Mouse (Mus musculus): ENCODE results near the gene Def6. TPM values are rescaled to one million over a fixed set of nuclear protein-coding genes. Genes with fewer than 3 reads are reported as not detected.
"Not testable (repeated sequence)": the region's sequence is repeated elsewhere in the genome, so short reads cannot be mapped to it uniquely, and the experiment has no call there.

The Def6 gene
- total RNA-seq, 2 experiments from 2014 or later, result 2.4 to 2.8 TPM

GRCm38 (mm10) chr17:28205443-28205842, 2.1 kb upstream of the Def6 start:
- intact Hi-C loops (cut with DNase I), result loop anchor here (5.0 kb wide), 1 partner anchor 162 kb away; the partner anchor contains the start of gene Tulp1
- DNase-seq (ENCODE audit: low spot score), result no peak

DNA sequence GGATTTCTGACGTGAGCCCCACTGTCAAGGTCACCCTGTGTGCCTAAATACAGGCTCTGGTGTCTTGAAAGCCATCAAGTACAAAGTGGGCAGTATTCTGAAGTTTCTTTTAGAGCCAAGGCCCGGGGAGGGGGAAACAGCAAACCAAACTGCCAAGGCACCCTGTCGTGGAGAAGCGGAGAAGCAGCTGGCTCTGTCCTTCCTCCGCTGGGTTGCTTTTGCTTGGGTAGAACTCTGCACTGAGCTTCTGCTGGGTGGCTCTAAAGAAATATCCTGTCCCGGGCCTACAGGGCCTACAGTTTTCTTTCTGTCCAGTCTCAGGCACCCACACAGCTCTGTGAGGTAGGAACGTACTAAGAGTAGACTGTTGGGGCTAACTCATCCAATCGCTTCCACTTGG, 486 bp upstream of the Def6 start:
- intact Hi-C loops (cut with DNase I), result loop anchor here (2.0 to 5.0 kb wide), 2 partner anchors 102 to 160 kb away; partner anchors contain the start of gene Tulp1
- DNase-seq (ENCODE audit: low spot score), result no peak

DNA sequence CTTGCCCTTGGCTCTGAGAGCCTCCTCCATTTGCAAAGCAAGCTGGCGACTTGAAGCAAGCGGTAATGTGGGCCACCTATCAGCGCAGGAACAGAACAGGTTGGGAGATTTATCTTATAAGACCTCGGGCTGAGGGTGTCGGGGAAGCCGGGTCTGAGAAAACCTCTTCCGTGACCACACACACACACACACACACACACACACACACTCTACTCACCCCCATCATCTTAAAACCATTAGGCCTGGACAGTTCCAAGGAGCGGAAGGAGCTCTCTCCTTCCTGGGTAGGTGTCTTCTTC, 685 bp downstream of the Def6 start:
- DNase-seq (ENCODE audit: low spot score), result no peak
- intact Hi-C loops (cut with DNase I), result loop anchor here (2.0 to 5.0 kb wide), 2 partner anchors 15 to 159 kb away; partner anchors contain the start of gene Tulp1

DNA sequence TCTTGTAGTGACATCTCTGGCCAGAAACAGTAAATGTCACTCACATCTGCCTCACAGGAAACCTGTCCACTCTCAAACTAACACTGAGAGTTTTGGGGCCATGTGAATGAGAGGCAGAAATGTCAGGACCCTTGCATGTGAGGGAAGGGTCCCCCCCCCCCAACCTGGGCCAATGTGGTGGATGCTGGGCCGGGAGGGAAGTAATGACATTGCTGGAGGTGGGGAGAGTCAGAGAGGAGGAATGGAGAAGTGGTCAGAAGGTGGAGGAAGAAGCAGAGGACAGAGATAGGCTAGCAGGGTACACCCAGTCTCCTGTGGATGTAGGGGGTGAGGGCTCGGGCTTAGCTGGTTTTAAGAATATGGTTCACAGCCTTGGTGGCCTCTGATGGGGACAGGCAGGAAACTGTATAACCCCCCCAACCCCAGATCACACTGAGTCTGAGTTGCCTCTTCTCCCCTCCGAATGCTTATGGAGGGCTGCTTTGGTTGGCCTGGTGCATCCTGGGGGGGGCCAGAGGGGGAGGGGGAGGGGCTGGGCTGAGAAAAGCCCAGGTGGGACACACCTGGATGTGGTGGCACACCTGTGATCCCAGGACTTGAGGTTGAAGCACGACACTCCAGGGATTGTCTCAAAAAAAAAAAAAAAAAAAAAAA, 2.0 kb downstream of the Def6 start:
- intact Hi-C loops (cut with DNase I), result loop anchor here (2.0 to 5.0 kb wide), 2 partner anchors 13 to 158 kb away; partner anchors contain the start of gene Tulp1

DNA sequence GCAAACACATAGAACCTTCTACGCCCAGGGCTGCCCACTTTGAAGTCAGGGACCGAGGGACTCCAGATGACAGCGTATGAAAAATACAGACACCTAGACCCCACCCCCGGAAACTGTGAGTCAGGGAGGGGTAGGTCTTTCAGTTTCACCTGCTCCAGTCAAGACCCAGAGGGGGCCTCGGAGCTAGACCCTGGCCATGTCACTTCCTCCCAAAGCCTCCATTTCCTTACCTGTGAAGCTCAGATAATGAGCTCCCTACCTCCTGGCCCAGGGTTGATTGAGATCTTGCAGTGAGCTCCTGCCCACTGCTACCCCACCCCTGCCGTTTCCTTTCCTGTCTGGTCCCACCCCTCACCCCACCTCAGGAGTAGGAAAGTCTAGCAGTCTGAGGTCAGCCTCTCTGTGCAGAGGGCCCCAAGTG, 4.4 kb downstream of the Def6 start:
- intact Hi-C loops (cut with DNase I), result no loop called here
- no peak for DNase-seq (ENCODE audit: low spot score)

More for the DNA sequence above, 2.0 kb downstream of the Def6 start:
- DNase-seq (ENCODE audit: low spot score), result no peak

DNA sequence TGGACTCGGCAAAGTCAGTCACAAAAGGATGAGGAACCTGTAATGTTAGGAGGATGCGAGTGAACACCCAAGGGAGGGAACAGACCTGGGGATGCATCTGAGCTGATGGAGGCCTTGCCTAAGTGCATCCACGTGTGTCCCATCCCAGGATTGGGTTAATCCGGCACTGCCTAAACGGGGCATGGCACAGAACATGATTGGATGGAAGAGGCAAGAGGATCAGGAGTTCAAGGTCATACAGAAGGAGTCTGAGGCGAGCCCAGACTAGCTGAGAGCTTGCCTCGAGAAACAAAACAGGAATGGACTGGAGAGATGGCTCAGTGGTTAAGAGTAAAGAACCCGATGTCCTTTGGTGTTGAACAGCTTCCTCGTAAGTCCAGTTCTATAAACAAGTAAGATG, 4.8 kb downstream of the Def6 start:
- intact Hi-C loops (cut with DNase I), result no loop called here
- no peak for DNase-seq (ENCODE audit: low spot score)

DNA sequence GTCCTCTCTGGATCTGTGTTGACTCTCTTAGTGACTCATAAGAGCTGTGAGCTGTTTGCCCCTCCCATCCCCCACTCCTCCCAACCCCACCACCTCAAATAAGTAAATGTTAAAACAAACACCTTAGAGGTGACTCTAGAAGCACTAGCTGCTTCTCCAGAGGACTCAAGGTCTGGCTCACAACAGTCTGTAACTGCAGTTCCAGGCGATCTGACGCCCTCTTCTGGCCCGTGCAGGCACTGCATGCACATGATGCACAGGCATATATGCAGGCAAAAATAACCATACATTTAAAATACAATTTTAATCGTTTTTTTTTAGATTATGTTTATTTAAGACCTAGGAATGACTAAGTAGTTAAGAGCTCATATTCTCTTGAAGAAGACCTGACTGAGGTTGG, 5.7 kb downstream of the Def6 start:
- DNase-seq (ENCODE audit: low spot score), result no peak
- intact Hi-C loops (cut with DNase I), result no loop called here

GRCm38 (mm10) chr17:28216791-28217190, 9.2 kb downstream of the Def6 start:
- intact Hi-C loops (cut with DNase I), result no loop called here
- no peak for DNase-seq (ENCODE audit: low spot score)

DNA sequence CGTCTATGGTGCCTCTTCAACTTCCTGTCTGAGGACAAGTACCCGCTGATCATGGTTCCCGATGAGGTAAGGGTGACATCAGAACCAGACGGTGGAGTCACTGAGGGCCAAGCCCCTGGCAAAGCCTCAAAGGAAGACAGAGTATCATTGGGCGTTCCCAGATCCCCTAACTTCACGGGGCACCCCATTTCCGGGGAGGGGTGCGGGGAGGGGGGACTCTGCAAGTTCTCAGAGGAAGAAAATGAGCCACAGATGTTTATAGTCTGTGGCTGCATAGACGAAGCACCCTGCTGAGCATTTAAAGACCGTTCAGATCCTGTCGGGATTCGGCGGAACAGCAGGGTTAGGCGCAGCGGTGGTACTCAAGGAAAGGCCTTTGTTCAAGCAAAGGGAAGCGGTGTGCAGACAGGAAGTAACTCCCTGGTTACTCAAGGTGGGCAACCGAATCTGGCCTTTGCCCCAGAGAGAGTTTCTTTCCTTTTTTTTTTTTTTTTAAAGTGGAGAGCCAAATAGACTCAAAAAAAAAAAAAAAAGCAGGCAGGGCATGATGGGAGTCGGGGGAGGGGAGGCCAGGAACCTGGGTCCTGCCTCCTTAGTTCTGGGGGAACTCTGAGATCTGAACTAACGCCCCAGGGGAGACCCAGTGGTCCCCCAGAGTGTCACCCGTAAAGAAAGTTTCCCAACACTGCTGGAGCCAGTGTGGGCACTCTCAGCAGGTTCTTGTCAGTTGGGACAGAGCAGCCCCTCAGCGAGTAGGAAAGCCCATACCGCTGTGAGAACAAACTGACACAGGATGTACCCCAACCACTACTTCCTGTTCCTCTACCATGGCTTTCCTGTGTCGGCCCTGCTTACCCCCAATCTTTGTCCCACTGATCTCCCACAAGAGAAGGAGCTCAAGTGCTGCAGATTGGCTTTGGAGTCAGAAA, 10.4 kb downstream of the Def6 start:
- intact Hi-C loops (cut with DNase I), result no loop called here
- DNase-seq (ENCODE audit: low spot score), result no peak

DNA sequence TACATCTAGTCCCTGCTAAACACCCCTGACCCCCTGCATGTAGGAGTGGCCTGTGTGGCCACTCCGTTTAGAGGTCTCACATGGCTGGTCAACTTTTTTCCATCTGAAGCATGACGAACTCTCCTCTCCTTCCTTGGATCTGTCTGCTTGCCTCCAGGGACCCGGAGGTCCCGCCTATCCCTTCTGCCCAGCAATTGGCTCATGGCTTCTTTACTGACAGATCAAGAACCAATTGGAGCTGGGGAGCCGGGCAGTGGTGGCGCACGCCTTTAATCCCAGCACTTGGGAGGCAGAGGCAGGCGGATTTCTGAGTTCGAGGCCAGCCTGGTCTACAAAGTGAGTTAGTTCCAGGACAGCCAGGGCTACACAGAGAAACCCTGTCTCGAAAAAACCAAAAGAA, 14.9 kb downstream of the Def6 start:
- not testable (repeated sequence) for DNase-seq (ENCODE audit: low spot score)
- intact Hi-C loops (cut with DNase I), result loop anchor here (2.0 to 10.0 kb wide), 2 partner anchors 14 to 302 kb away; no protein-coding TSS in a partner anchor

DNA sequence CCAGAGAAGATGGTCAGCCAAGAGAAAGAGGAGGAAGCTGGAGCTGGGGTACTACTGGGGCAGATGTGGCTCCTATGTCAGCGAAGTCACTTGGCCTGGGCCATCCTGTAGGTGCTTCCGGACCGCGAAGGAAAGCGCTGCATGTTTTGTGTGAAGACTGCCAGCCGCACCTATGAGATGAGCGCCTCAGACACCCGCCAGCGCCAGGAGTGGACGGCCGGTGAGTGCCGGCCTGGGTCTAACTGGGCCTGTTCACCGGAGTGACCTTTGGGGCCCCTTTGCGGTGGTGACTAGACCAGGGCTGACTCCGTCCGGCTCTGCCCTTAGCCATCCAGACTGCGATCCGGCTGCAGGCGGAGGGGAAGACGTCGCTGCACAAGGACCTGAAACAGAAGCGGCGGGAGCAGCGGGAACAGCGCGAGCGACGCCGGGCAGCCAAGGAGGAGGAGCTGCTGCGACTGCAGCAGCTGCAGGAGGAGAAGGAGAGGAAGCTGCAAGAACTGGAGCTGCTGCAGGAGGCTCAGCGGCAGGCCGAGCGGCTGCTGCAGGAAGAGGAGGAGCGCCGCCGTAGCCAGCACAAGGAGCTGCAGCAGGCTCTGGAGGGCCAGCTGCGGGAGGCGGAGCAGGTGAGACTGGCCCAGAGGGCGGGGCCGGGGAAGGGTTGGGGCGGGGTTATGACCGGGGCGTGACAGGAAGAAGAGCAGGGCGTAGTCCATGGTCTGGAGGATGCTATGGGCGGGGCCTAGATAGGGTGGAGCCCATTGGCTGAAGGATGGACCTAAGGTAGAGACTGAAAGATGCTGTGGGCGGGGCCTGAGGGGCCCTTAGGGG, 16.2 kb downstream of the Def6 start:
- peak; percentile 86 for DNase-seq (ENCODE audit: low spot score)
- intact Hi-C loops (cut with DNase I), result loop anchor here (2.0 to 10.0 kb wide), 3 partner anchors 15 to 301 kb away; no protein-coding TSS in a partner anchor

GRCm38 (mm10) chr17:28224615-28225014, 17.0 kb downstream of the Def6 start:
- no peak for DNase-seq (ENCODE audit: low spot score)
- intact Hi-C loops (cut with DNase I), result loop anchor here (2.0 to 10.0 kb wide), 2 partner anchors 144 to 300 kb away; no protein-coding TSS in a partner anchor

DNA sequence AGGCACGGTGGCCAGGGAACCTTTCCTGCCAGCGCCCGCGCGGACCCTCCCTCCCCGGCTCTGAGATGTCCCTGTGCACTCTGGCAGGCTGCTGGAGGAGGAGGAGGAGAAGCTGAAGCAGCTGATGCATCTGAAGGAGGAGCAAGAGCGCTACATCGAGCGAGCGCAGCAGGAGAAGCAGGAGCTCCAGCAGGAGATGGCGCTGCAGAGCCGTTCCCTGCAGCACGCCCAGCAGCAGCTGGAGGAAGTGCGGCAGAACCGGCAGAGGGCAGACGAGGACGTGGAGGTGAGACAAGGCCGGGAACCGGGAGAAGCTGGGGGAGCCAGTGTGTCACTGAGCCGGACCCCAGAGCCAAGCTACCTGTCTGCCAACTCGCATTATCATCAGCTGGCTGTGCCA, 18.4 kb downstream of the Def6 start:
- peak; percentile 81 for DNase-seq (ENCODE audit: low spot score)
- intact Hi-C loops (cut with DNase I), result loop anchor here (1.0 to 10.0 kb wide), 2 partner anchors 82 to 299 kb away; no protein-coding TSS in a partner anchor

- DNase-seq (ENCODE audit: low spot score), result no peak
- intact Hi-C loops (cut with DNase I), result no loop called here
Measured at GRCm38 (mm10) chr17:28230486-28230885, 22.9 kb downstream of the Def6 start.

DNA sequence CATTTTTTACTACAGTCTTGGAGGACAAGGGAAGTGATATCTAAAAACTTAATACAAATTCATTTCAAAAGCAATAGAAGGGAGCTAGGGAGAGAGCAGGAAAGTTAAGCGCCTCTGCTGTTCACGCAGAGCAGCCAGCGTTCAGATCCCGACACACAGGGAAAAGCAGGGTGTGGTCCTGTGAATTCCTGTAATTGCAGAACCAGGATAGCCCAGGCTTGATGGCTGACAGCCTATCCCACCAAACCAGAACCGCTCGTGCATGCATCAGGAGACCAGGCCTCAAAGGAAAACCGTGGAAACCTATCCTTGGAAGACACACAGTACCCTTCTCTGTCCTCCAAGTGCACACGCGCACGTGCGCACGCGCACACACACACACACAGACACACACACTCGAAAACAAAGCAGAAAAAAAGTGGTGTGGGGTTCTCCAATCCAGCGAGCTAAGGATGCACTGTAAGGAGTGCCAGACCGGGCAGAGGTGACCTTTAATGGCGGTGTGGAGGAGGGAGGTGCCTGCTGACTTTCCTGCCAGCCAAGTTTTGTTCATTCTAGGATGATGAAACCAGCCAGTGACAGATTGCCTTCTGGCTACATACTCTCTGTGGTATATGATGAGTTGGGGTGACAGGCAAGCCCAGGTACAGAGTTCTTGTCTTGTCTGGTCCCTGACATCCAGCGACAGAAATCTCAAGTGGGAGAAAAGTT, 23.6 kb downstream of the Def6 start:
- DNase-seq (ENCODE audit: low spot score), result no peak
- intact Hi-C loops (cut with DNase I), result no loop called here

GRCm38 (mm10) chr17:28232475-28233060, 25.0 kb downstream of the Def6 start, which contains the start of gene Ppard:
Ppard (plus strand) TSS chr17:28232700.
- peak; percentile 92 for DNase-seq (ENCODE audit: low spot score)
- intact Hi-C loops (cut with DNase I), result loop anchor here (1.0 kb wide), 1 partner anchor 25 kb away; no protein-coding TSS in a partner anchor

DNA sequence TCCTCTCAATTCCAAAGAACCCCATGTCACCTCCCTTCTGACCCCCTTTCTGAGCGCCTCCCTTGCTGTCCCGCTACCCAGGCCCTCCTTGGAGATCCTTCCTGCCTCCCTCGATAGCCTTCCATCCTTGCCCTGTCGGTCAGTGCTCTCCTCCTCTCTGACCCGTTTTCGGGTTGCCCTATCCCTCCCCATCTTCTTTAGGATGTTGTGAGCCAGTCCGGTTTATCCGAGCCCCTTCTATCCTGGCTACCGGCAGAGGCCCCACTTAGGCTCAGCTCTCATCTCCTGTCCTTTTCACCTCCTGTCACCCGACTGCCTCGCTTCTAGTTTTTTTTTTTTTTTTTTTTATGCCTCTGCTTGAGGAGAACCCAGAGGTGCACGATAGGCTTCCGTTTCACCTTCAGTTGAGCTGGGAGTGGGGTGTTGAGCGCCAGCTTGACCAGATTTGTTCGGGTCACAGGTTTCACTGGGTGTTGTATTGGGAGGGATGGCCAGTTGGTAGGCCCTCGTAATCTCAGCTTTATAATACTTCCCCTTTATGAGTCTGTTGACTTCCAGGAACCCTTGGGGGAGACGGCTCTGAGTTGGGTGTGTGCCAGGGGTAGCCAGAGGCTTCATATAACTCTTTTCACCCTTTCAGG, 25.6 kb downstream of the Def6 start:
- intact Hi-C loops (cut with DNase I), result no loop called here
- no peak for DNase-seq (ENCODE audit: low spot score)

GRCm38 (mm10) chr17:28234641-28235040, 27.1 kb downstream of the Def6 start:
- intact Hi-C loops (cut with DNase I), result loop anchor here (5.0 kb wide), 1 partner anchor 38 kb away; no protein-coding TSS in a partner anchor
- DNase-seq (ENCODE audit: low spot score), result no peak

Measured in heart, postnatal 25 days (tissue).